Mouse (Mus musculus): Measurements from ENCODE around the gene Trim8. TPM values are rescaled to one million over a fixed set of nuclear protein-coding genes. Genes with fewer than 3 reads are reported as not detected.

Gene Trim8
- polyA plus RNA-seq, 2 experiments, result 7.3 to 7.5 TPM

- Histone ChIP-seq H3K4me2 (ENCODE audit: low read depth) (no peak overlapping the region), H3K9me3 (ENCODE audit: control insufficient read depth, low read length) (no peaks in the 10 kb centered on the region), H3K27me3 (ENCODE audit: control insufficient read depth, insufficient read depth, low read length) (no peaks in the 10 kb centered on the region), H3K27ac (no peak overlapping the region), H3K36me3 (replicated peaks; ENCODE audit: control insufficient read depth, insufficient read depth, low read depth) (no peaks in the 10 kb centered on the region), H3K4me1 (replicated peaks; ENCODE audit: control insufficient read depth in 2 of 2, insufficient read depth in 2 of 2, low read length in 1 of 2) (peaks cover 10 to 17% of the 10 kb centered on the region in 2 experiments), H3K4me3 (ENCODE audit: insufficient read depth in 1 of 2, low read depth in 2 of 2, low read length in 2 of 2) (no peak overlapping the region), H3K9ac (replicated peaks) (no peak overlapping the region)
- TF ChIP-seq EP300 (IDR thresholded peaks at IDR 0.05; ENCODE audit: low read depth) (no peak), CTCF (IDR thresholded peaks at IDR 0.05; ENCODE audit: low read depth) (no peak)
- WGBS (ENCODE audit: insufficient replicate concordance), result 59% methylated on average over 1 of the region's 1 CpGs
- DNase-seq (ENCODE audit: low read depth in 3 of 3, low spot score in 3 of 3) (no peak), ATAC-seq (ENCODE audit: insufficient read depth) (no peak)
These were observed 12.1 kb upstream of the Trim8 start for GRCm38 (mm10) chr19:46489448-46489847.

GRCm38 (mm10) chr19:46490634-46491033, 10.9 kb upstream of the Trim8 start:
- TF ChIP-seq EP300 (IDR thresholded peaks at IDR 0.05; ENCODE audit: low read depth), result no peak
- no peak for TF ChIP-seq CTCF (IDR thresholded peaks at IDR 0.05; ENCODE audit: low read depth)
- WGBS (ENCODE audit: insufficient replicate concordance), result 11% methylated on average over 2 of the region's 2 CpGs
- no peak overlapping the region for H3K27ac ChIP-seq

GRCm38 (mm10) chr19:46495136-46495535, 6.4 kb upstream of the Trim8 start:
- H3K9me3 ChIP-seq (ENCODE audit: control insufficient read depth, low read length), result no peaks in the 10 kb centered on the region
- no peak for TF ChIP-seq CTCF (IDR thresholded peaks at IDR 0.05; ENCODE audit: low read depth)
- no peak for TF ChIP-seq EP300 (IDR thresholded peaks at IDR 0.05; ENCODE audit: low read depth)
- no peak overlapping the region for H3K4me2 ChIP-seq (ENCODE audit: low read depth)
- ATAC-seq (ENCODE audit: insufficient read depth) (no peak), DNase-seq (ENCODE audit: low read depth in 3 of 3, low spot score in 3 of 3) (no peak)
- no peaks in the 10 kb centered on the region for H3K36me3 ChIP-seq (replicated peaks; ENCODE audit: control insufficient read depth, insufficient read depth, low read depth)
- no peak overlapping the region for H3K9ac ChIP-seq (replicated peaks)
- peaks cover 2 to 3% of the 10 kb centered on the region in 2 experiments; a peak in 1 of 4 replicates for H3K4me1 ChIP-seq (replicated peaks; ENCODE audit: control insufficient read depth in 2 of 2, insufficient read depth in 2 of 2, low read length in 1 of 2)
- 39% methylated on average over 8 of the region's 8 CpGs for WGBS (ENCODE audit: insufficient replicate concordance)
- H3K27me3 ChIP-seq (ENCODE audit: control insufficient read depth, insufficient read depth, low read length), result no peaks in the 10 kb centered on the region
- H3K4me3 ChIP-seq (ENCODE audit: insufficient read depth in 1 of 2, low read depth in 2 of 2, low read length in 2 of 2), result no peak overlapping the region
- H3K27ac ChIP-seq, result no peak overlapping the region

More at GRCm38 (mm10) chr19:46490634-46491033, 10.9 kb upstream of the Trim8 start:
- no peaks in the 10 kb centered on the region for H3K36me3 ChIP-seq (replicated peaks; ENCODE audit: control insufficient read depth, insufficient read depth, low read depth)
- H3K9me3 ChIP-seq (ENCODE audit: control insufficient read depth, low read length), result no peaks in the 10 kb centered on the region
- no peak overlapping the region for H3K4me2 ChIP-seq (ENCODE audit: low read depth)
- H3K9ac ChIP-seq (replicated peaks), result no peak overlapping the region
- no peak for DNase-seq (ENCODE audit: low read depth in 3 of 3, low spot score in 3 of 3)
- H3K4me1 ChIP-seq (replicated peaks; ENCODE audit: control insufficient read depth in 2 of 2, insufficient read depth in 2 of 2, low read length in 1 of 2), result peaks cover 5 to 6% of the 10 kb centered on the region in 2 experiments
- no peak for ATAC-seq (ENCODE audit: insufficient read depth)
- no peaks in the 10 kb centered on the region for H3K27me3 ChIP-seq (ENCODE audit: control insufficient read depth, insufficient read depth, low read length)
- no peak overlapping the region for H3K4me3 ChIP-seq (ENCODE audit: insufficient read depth in 1 of 2, low read depth in 2 of 2, low read length in 2 of 2)

GRCm38 (mm10) chr19:46497230-46497629, 4.3 kb upstream of the Trim8 start:
- no peak for TF ChIP-seq CTCF (IDR thresholded peaks at IDR 0.05; ENCODE audit: low read depth)
- TF ChIP-seq EP300 (IDR thresholded peaks at IDR 0.05; ENCODE audit: low read depth), result no peak
- H3K9ac ChIP-seq (replicated peaks), result no peak overlapping the region
- DNase-seq (ENCODE audit: low read depth in 3 of 3, low spot score in 3 of 3) (no peak), ATAC-seq (ENCODE audit: insufficient read depth) (no peak)
- no peaks in the 10 kb centered on the region for H3K9me3 ChIP-seq (ENCODE audit: control insufficient read depth, low read length)
- 62% methylated on average over 2 of the region's 2 CpGs for WGBS (ENCODE audit: insufficient replicate concordance)
- H3K4me2 ChIP-seq (ENCODE audit: low read depth), result no peak overlapping the region
- H3K27ac ChIP-seq, result no peak overlapping the region
- no peaks in the 10 kb centered on the region for H3K27me3 ChIP-seq (ENCODE audit: control insufficient read depth, insufficient read depth, low read length)
- H3K4me3 ChIP-seq (ENCODE audit: insufficient read depth in 1 of 2, low read depth in 2 of 2, low read length in 2 of 2), result no peak overlapping the region
- H3K36me3 ChIP-seq (replicated peaks; ENCODE audit: control insufficient read depth, insufficient read depth, low read depth), result no peaks in the 10 kb centered on the region
- peaks cover 2 to 3% of the 10 kb centered on the region in 2 experiments; a peak in 1 of 4 replicates for H3K4me1 ChIP-seq (replicated peaks; ENCODE audit: control insufficient read depth in 2 of 2, insufficient read depth in 2 of 2, low read length in 1 of 2)

GRCm38 (mm10) chr19:46499539-46499835, 2.0 kb upstream of the Trim8 start:
- peak overlapping the region; percentile 82 for H3K4me2 ChIP-seq (ENCODE audit: low read depth)
- H3K4me1 ChIP-seq (replicated peaks; ENCODE audit: control insufficient read depth in 2 of 2, insufficient read depth in 2 of 2, low read length in 1 of 2), result peaks cover 6 to 9% of the 10 kb centered on the region in 2 experiments
- TF ChIP-seq EP300 (IDR thresholded peaks at IDR 0.05; ENCODE audit: low read depth), result no peak
- no peak for TF ChIP-seq CTCF (IDR thresholded peaks at IDR 0.05; ENCODE audit: low read depth)
- no peak for DNase-seq (ENCODE audit: low read depth in 3 of 3, low spot score in 3 of 3)
- no peaks in the 10 kb centered on the region for H3K9me3 ChIP-seq (ENCODE audit: control insufficient read depth, low read length)
- H3K27ac ChIP-seq, result peak overlapping the region; percentile 45
- peak overlapping the region in 1 of 2 experiments; percentile 79; a peak in 2 of 4 replicates for H3K4me3 ChIP-seq (ENCODE audit: insufficient read depth in 1 of 2, low read depth in 2 of 2, low read length in 2 of 2)
- no peaks in the 10 kb centered on the region for H3K27me3 ChIP-seq (ENCODE audit: control insufficient read depth, insufficient read depth, low read length)
- 3% methylated on average over 3 of the region's 3 CpGs for WGBS (ENCODE audit: insufficient replicate concordance)
- ATAC-seq (ENCODE audit: insufficient read depth), result no peak
- no peak overlapping the region for H3K9ac ChIP-seq (replicated peaks)
- H3K36me3 ChIP-seq (replicated peaks; ENCODE audit: control insufficient read depth, insufficient read depth, low read depth), result no peaks in the 10 kb centered on the region

Data from liver, embryonic 14.5 days (tissue).